15 mouse cellular contexts compared by ENCODE assay signal in the genomic region with DNA sequence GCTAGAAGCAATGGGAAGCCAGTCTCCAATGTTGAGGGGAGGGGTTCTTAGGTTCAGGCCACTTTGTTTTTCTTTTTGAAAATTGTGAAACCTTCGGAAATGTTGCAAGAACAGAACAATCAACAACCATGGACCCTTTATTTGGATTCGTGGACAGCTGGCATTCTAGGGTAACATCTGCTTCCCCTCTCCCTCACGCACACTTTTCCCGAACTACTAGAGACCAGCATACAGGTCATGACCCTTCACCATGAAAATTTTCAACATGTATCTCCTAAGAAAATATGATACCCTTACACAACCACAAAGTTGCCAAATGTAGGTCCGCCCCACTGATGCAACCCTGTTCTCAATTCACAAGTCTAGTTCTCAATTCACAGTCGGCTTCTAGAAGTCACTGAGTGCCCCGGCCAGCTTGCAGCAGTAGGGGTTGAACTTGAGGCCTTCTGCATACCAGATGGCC. TPM values are rescaled to one million over a fixed set of nuclear protein-coding genes. Genes with fewer than 3 reads are reported as not detected.
DNase-seq lines count a peak whose midpoint lies in the region; ATAC-seq lines count a peak whose summit lies in the region.
"Had no signal": no experiment of that assay in that cellular context is flagged by ENCODE, and none has a peak within 500 bp of the region (broad histone marks: within the 10 kb centered on the region; RNA-seq: fewer than 3 reads in every experiment).

No protein-coding gene starts in this region.

- H3K9me3 ChIP-seq in intestine, embryonic 16.5 days (ENCODE audit: control insufficient read depth, low read length), result no peaks in the 10 kb centered on the region
- H3K9me3 ChIP-seq in intestine, embryonic 15.5 days, result no peaks in the 10 kb centered on the region
- H3K9me3 ChIP-seq in lung, embryonic 16.5 days (ENCODE audit: control insufficient read depth, low read length), result no peaks in the 10 kb centered on the region
- H3K9me3 ChIP-seq: embryonic facial prominence, embryonic 12.5 days; forebrain, embryonic 10.5 days; limb, embryonic 15.5 days had no signal

- no peak for ATAC-seq in intestine, embryonic 16.5 days
- ATAC-seq in intestine, embryonic 15.5 days, result no peak
- peak; percentile 30; the same call in 1 of the 2 replicates for ATAC-seq in lung, embryonic 16.5 days (ENCODE audit: low read depth)
- ATAC-seq in monocyte, adult 5-6 weeks (replicated peaks; ENCODE audit: insufficient number of reproducible peaks, low FRiP score, low TSS enrichment, poor library complexity, severe bottlenecking), result peak; percentile 70

- peak; percentile 60 for DNase-seq in adrenal gland, postnatal 10 days
- no peak for DNase-seq in adrenal gland, postnatal 4 days (ENCODE audit: low spot score in 2 of 2)
- no peak for DNase-seq in thymus, postnatal 0 days (ENCODE audit: low spot score)
- DNase-seq in embryo, embryonic 11 days, result no peak

- no peak overlapping the region for H3K9ac ChIP-seq in intestine, embryonic 16.5 days (ENCODE audit: low read depth, low read length)
- no peak overlapping the region for H3K9ac ChIP-seq in intestine, embryonic 15.5 days
- H3K9ac ChIP-seq in lung, embryonic 16.5 days (ENCODE audit: low read length), result no peak overlapping the region
- H3K9ac ChIP-seq: embryonic facial prominence, embryonic 12.5 days; limb, embryonic 15.5 days had no signal

- no peaks in the 10 kb centered on the region for H3K36me3 ChIP-seq in intestine, embryonic 16.5 days (ENCODE audit: control insufficient read depth, insufficient read depth, low read length)
- H3K36me3 ChIP-seq in intestine, embryonic 15.5 days, result no peaks in the 10 kb centered on the region
- no peaks in the 10 kb centered on the region for H3K36me3 ChIP-seq in lung, embryonic 16.5 days (ENCODE audit: control insufficient read depth, insufficient read depth, low read length)
- H3K36me3 ChIP-seq: embryonic facial prominence, embryonic 12.5 days; forebrain, embryonic 10.5 days; limb, embryonic 15.5 days had no signal

- 76% methylated on average over 7 of the region's 7 CpGs for WGBS in intestine, embryonic 16.5 days
- 77% methylated on average over 7 of the region's 7 CpGs for WGBS in intestine, embryonic 15.5 days
- WGBS in lung, embryonic 16.5 days, result 72% methylated on average over 7 of the region's 7 CpGs

- peak overlapping the region; percentile 63; the same call in 1 of the 2 replicates for H3K27ac ChIP-seq in intestine, embryonic 16.5 days (ENCODE audit: low read length)
- no peak overlapping the region for H3K27ac ChIP-seq in intestine, embryonic 15.5 days
- no peak overlapping the region for H3K27ac ChIP-seq in lung, embryonic 16.5 days (ENCODE audit: low read length)
- H3K27ac ChIP-seq: embryonic facial prominence, embryonic 12.5 days; forebrain, embryonic 10.5 days; limb, embryonic 15.5 days had no signal

- H3K4me1 ChIP-seq in intestine, embryonic 16.5 days (ENCODE audit: control insufficient read depth, insufficient read depth, low read length), result peaks cover 14% of the 10 kb centered on the region
- H3K4me1 ChIP-seq in intestine, embryonic 15.5 days (replicated peaks), result peaks cover 25% of the 10 kb centered on the region
- H3K4me1 ChIP-seq in lung, embryonic 16.5 days (replicated peaks; ENCODE audit: control insufficient read depth, insufficient read depth, low read length), result peaks cover 6% of the 10 kb centered on the region
- H3K4me1 ChIP-seq: embryonic facial prominence, embryonic 12.5 days had no signal

- no peak overlapping the region for H3K4me3 ChIP-seq in intestine, embryonic 16.5 days (ENCODE audit: low read length)
- no peak overlapping the region for H3K4me3 ChIP-seq in intestine, embryonic 15.5 days (replicated peaks)
- no peak overlapping the region for H3K4me3 ChIP-seq in lung, embryonic 16.5 days (ENCODE audit: low read length)
- H3K4me3 ChIP-seq: embryonic facial prominence, embryonic 12.5 days; forebrain, embryonic 10.5 days; limb, embryonic 15.5 days had no signal

- no peak overlapping the region for H3K4me2 ChIP-seq in intestine, embryonic 16.5 days (ENCODE audit: low read depth, low read length)
- H3K4me2 ChIP-seq in intestine, embryonic 15.5 days (replicated peaks), result no peak overlapping the region
- H3K4me2 ChIP-seq in lung, embryonic 16.5 days (ENCODE audit: low read depth, low read length), result no peak overlapping the region
- H3K4me2 ChIP-seq: embryonic facial prominence, embryonic 12.5 days; limb, embryonic 15.5 days; midbrain, embryonic 11.5 days had no signal

- H3K27me3 ChIP-seq in intestine, embryonic 16.5 days (replicated peaks; ENCODE audit: control insufficient read depth, insufficient read depth, low read length), result no peaks in the 10 kb centered on the region
- no peaks in the 10 kb centered on the region for H3K27me3 ChIP-seq in intestine, embryonic 15.5 days (replicated peaks)
- H3K27me3 ChIP-seq in lung, embryonic 16.5 days (ENCODE audit: control insufficient read depth, insufficient read depth, low read depth, low read length), result no peaks in the 10 kb centered on the region
- H3K27me3 ChIP-seq: limb, embryonic 15.5 days had no signal

RNA-seq across cellular contexts. Expression of gene Ehd1, which starts 7.8 kb away (rescaled TPM):
- 100 to 1,000 TPM; 104 to 106 TPM for total RNA-seq in adrenal gland, postnatal 10 days (2021)
- 10 to 100 TPM; 88.2 to 90.2 TPM for total RNA-seq in adrenal gland, postnatal 4 days (2021)
- polyA plus RNA-seq in intestine, embryonic 16.5 days (2015; fragmentation: Nextera tagmentation; extraction: Ambion mirVana), result 135 and 158 TPM in 2 replicates
- polyA plus RNA-seq in intestine, embryonic 15.5 days (2015; fragmentation: Nextera tagmentation; extraction: Ambion mirVana), result 88.8 and 115 TPM in 2 replicates
- polyA plus RNA-seq in lung, embryonic 16.5 days (2015; fragmentation: Nextera tagmentation; extraction: Ambion mirVana), result 77.9 and 81.6 TPM in 2 replicates
- total RNA-seq in monocyte, adult 5-6 weeks (2017), result 40.8 to 62.5 TPM (median 59.6 TPM) in 3 replicates
- polyA plus RNA-seq in thymus, postnatal 0 days (2015; fragmentation: Nextera tagmentation; extraction: Ambion mirVana), result 29.5 and 29.9 TPM in 2 replicates

RNA-seq across cellular contexts. Expression of gene Atg2a, which starts 27.2 kb away (rescaled TPM):
- 10 to 100 TPM; 25.0 to 30.2 TPM for total RNA-seq in adrenal gland, postnatal 10 days (2021)
- 10 to 100 TPM; 40.0 to 41.1 TPM for total RNA-seq in adrenal gland, postnatal 4 days (2021)
- polyA plus RNA-seq in intestine, embryonic 16.5 days (2015; fragmentation: Nextera tagmentation; extraction: Ambion mirVana), result 7.4 and 8.4 TPM in 2 replicates
- polyA plus RNA-seq in intestine, embryonic 15.5 days (2015; fragmentation: Nextera tagmentation; extraction: Ambion mirVana), result 6.9 and 8.7 TPM in 2 replicates
- 10.3 and 12.6 TPM in 2 replicates for polyA plus RNA-seq in lung, embryonic 16.5 days (2015; fragmentation: Nextera tagmentation; extraction: Ambion mirVana)
- 32.7 to 41.0 TPM (median 33.2 TPM) in 3 replicates for total RNA-seq in monocyte, adult 5-6 weeks (2017)
- 5.6 and 6.5 TPM in 2 replicates for polyA plus RNA-seq in thymus, postnatal 0 days (2015; fragmentation: Nextera tagmentation; extraction: Ambion mirVana)

RNA-seq across cellular contexts. Expression of gene Ppp2r5b, which starts 33.0 kb away (rescaled TPM):
- 10 to 100 TPM; 52.9 to 56.9 TPM for total RNA-seq in adrenal gland, postnatal 10 days (2021)
- 10 to 100 TPM; 68.4 to 71.2 TPM for total RNA-seq in adrenal gland, postnatal 4 days (2021)
- 21.0 and 23.5 TPM in 2 replicates for polyA plus RNA-seq in intestine, embryonic 16.5 days (2015; fragmentation: Nextera tagmentation; extraction: Ambion mirVana)
- 21.2 and 22.3 TPM in 2 replicates for polyA plus RNA-seq in intestine, embryonic 15.5 days (2015; fragmentation: Nextera tagmentation; extraction: Ambion mirVana)
- 17.8 and 20.2 TPM in 2 replicates for polyA plus RNA-seq in lung, embryonic 16.5 days (2015; fragmentation: Nextera tagmentation; extraction: Ambion mirVana)
- total RNA-seq in monocyte, adult 5-6 weeks (2017), result 15.6 to 22.7 TPM (median 18.0 TPM) in 3 replicates
- 8.9 TPM in 2 replicates for polyA plus RNA-seq in thymus, postnatal 0 days (2015; fragmentation: Nextera tagmentation; extraction: Ambion mirVana)

RNA-seq across cellular contexts. Expression of gene Cdc42bpg, which starts 37.6 kb away (rescaled TPM):
- total RNA-seq in adrenal gland, postnatal 10 days (2021), result 10 to 100 TPM; 10.3 to 11.6 TPM
- total RNA-seq in adrenal gland, postnatal 4 days (2021), result 10 to 100 TPM; 18.4 to 20.6 TPM
- 1.2 and 1.5 TPM in 2 replicates for polyA plus RNA-seq in intestine, embryonic 16.5 days (2015; fragmentation: Nextera tagmentation; extraction: Ambion mirVana)
- 1.0 and 1.4 TPM in 2 replicates for polyA plus RNA-seq in intestine, embryonic 15.5 days (2015; fragmentation: Nextera tagmentation; extraction: Ambion mirVana)
- polyA plus RNA-seq in lung, embryonic 16.5 days (2015; fragmentation: Nextera tagmentation; extraction: Ambion mirVana), result 1.1 and 1.7 TPM in 2 replicates
- total RNA-seq in monocyte, adult 5-6 weeks (2017), result 1.9 to 4.3 TPM (median 2.2 TPM) in 3 replicates
- 0.37 and 0.52 TPM in 2 replicates for polyA plus RNA-seq in thymus, postnatal 0 days (2015; fragmentation: Nextera tagmentation; extraction: Ambion mirVana)

RNA-seq across cellular contexts. Expression of gene Gpha2, which starts 42.5 kb away (rescaled TPM):
- 10 to 100 TPM; 16.9 to 18.2 TPM for total RNA-seq in adrenal gland, postnatal 10 days (2021)
- total RNA-seq in adrenal gland, postnatal 4 days (2021), result 10 to 100 TPM; 40.5 to 50.4 TPM
- 0.23 and 0.65 TPM in 2 replicates for polyA plus RNA-seq in intestine, embryonic 16.5 days (2015; fragmentation: Nextera tagmentation; extraction: Ambion mirVana)
- 0.39 and 0.41 TPM in 2 replicates for polyA plus RNA-seq in intestine, embryonic 15.5 days (2015; fragmentation: Nextera tagmentation; extraction: Ambion mirVana)
- 0.63 and 0.88 TPM in 2 replicates for polyA plus RNA-seq in lung, embryonic 16.5 days (2015; fragmentation: Nextera tagmentation; extraction: Ambion mirVana)
- total RNA-seq in monocyte, adult 5-6 weeks (2017), result not detected in 3 replicates
- 3.6 and 4.0 TPM in 2 replicates for polyA plus RNA-seq in thymus, postnatal 0 days (2015; fragmentation: Nextera tagmentation; extraction: Ambion mirVana)
- total RNA-seq: heart, postnatal 4 days; layer of hippocampus, adult 8-10 months had no signal
- polyA plus RNA-seq: kidney, embryonic 14.5 days had no signal

Comparison
In these comparisons a context has a peak if more than half of its experiments do, and no peak if none do; other contexts are left out.
1. ATAC-seq: peak in lung, embryonic 16.5 days (single experiment) and monocyte, adult 5-6 weeks (single experiment); none in intestine, embryonic 16.5 days (single experiment) and intestine, embryonic 15.5 days (single experiment).